Mouse (Mus musculus) gastrocnemius, postnatal 14 days (tissue): ENCODE measurements around the gene Borcs5. TPM values are rescaled to one million over a fixed set of nuclear protein-coding genes. Genes with fewer than 3 reads are reported as not detected.
"Not testable (repeated sequence)": the region's sequence is repeated elsewhere in the genome, so short reads cannot be mapped to it uniquely, and the experiment has no call there.

ENCODE experiments used
- DNase-seq: peaks from one replicate; pipeline ENCODE4 v3.0.0; 2021; ENCODE audit warnings: mixed read lengths
- intact Hi-C: fragments of 180-260 bp; cut with DNase I; formaldehyde crosslinking; loops from one replicate; pipeline ENCODE4 v1.15.1; 2025; ENCODE audit warnings: low total_unique reads
- total RNA-seq, 2 experiments: library from RNA; stranded (reverse); gene quantifications; 2 replicates each; pipeline ENCODE4 v1.2.3; 2021

The Borcs5 gene
- total RNA-seq, 2 experiments from 2014 or later = 11.0 to 12.0 TPM

- intact Hi-C loops = loop anchor here (5.0 kb wide), 2 partner anchors 136 to 201 kb away; no protein-coding TSS in a partner anchor
- DNase-seq = no peak
These were observed 21.6 kb downstream of the Borcs5 start for GRCm38 (mm10) chr6:134660714-134661406.

GRCm38 (mm10) chr6:134664573-134664972 lies 25.3 kb downstream of the Borcs5 start:
- intact Hi-C loops = loop anchor here (5.0 kb wide), 2 partner anchors 133 to 198 kb away; no protein-coding TSS in a partner anchor
- no peak for DNase-seq

GRCm38 (mm10) chr6:134665817-134666216 lies 26.5 kb downstream of the Borcs5 start:
- DNase-seq = no peak

GRCm38 (mm10) chr6:134668519-134668918 lies 29.2 kb downstream of the Borcs5 start:
- intact Hi-C loops = no loop called here

More at GRCm38 (mm10) chr6:134665817-134666216, 26.5 kb downstream of the Borcs5 start:
- intact Hi-C loops = no loop called here

GRCm38 (mm10) chr6:134669179-134669865 lies 30.0 kb downstream of the Borcs5 start:
- intact Hi-C loops = no loop called here
- DNase-seq = no peak

More at GRCm38 (mm10) chr6:134668519-134668918, 29.2 kb downstream of the Borcs5 start:
- no peak for DNase-seq

- DNase-seq = peak; percentile 30
- intact Hi-C loops = no loop called here
These were observed 31.6 kb downstream of the Borcs5 start for GRCm38 (mm10) chr6:134670881-134671411.

GRCm38 (mm10) chr6:134673712-134674111 lies 34.4 kb downstream of the Borcs5 start:
- intact Hi-C loops, DNase-seq: not testable (repeated sequence)

- no peak for DNase-seq
- intact Hi-C loops = no loop called here
These were observed 38.2 kb downstream of the Borcs5 start for GRCm38 (mm10) chr6:134677504-134677903.

GRCm38 (mm10) chr6:134678037-134678436 lies 38.7 kb downstream of the Borcs5 start:
- intact Hi-C loops = no loop called here
- DNase-seq = no peak

GRCm38 (mm10) chr6:134679330-134679729 lies 40.0 kb downstream of the Borcs5 start:
- DNase-seq, intact Hi-C loops: not testable (repeated sequence)

- intact Hi-C loops = no loop called here
- DNase-seq = no peak
These were observed 45.1 kb downstream of the Borcs5 start for GRCm38 (mm10) chr6:134684354-134684915.

GRCm38 (mm10) chr6:134685040-134685439 lies 45.7 kb downstream of the Borcs5 start:
- no peak for DNase-seq
- intact Hi-C loops = no loop called here

- intact Hi-C loops = no loop called here
- no peak for DNase-seq
These were observed 46.2 kb downstream of the Borcs5 start for GRCm38 (mm10) chr6:134685515-134685914.

GRCm38 (mm10) chr6:134694498-134694897 lies 55.2 kb downstream of the Borcs5 start:
- intact Hi-C loops = no loop called here

GRCm38 (mm10) chr6:134694988-134695387 lies 55.7 kb downstream of the Borcs5 start:
- intact Hi-C loops = no loop called here
- no peak for DNase-seq

More at GRCm38 (mm10) chr6:134694498-134694897, 55.2 kb downstream of the Borcs5 start:
- no peak for DNase-seq

GRCm38 (mm10) chr6:134695625-134696024 lies 56.3 kb downstream of the Borcs5 start:
- intact Hi-C loops = no loop called here
- no peak for DNase-seq

GRCm38 (mm10) chr6:134696146-134696545 lies 56.8 kb downstream of the Borcs5 start:
- DNase-seq = peak; percentile 76
- intact Hi-C loops = no loop called here

GRCm38 (mm10) chr6:134696554-134696953 lies 57.2 kb downstream of the Borcs5 start:
- DNase-seq = no peak

GRCm38 (mm10) chr6:134698243-134698642 lies 58.9 kb downstream of the Borcs5 start:
- intact Hi-C loops = no loop called here
- DNase-seq = no peak

More at GRCm38 (mm10) chr6:134696554-134696953, 57.2 kb downstream of the Borcs5 start:
- intact Hi-C loops = no loop called here
